Mouse (Mus musculus): ENCODE data around the gene Gm45711. TPM values are rescaled to one million over a fixed set of nuclear protein-coding genes. Genes with fewer than 3 reads are reported as not detected.

The Gm45711 gene
- polyA plus RNA-seq, 1 experiment from 2014 or later = not detected

Other genes starting within 250 kb of the Gm45711 start
- gene Cdh5, start 208.5 kb downstream of the Gm45711 start, polyA plus RNA-seq (2015; fragmentation: Nextera tagmentation; extraction: Ambion mirVana) = 38.1 and 42.2 TPM in 2 replicates
- 2.3 and 2.5 TPM in 2 replicates for gene Bean1, start 139.6 kb downstream of the Gm45711 start, polyA plus RNA-seq (2015; fragmentation: Nextera tagmentation; extraction: Ambion mirVana)
- 21.6 and 25.5 TPM in 2 replicates for gene Tk2, start 61.5 kb downstream of the Gm45711 start, polyA plus RNA-seq (2015; fragmentation: Nextera tagmentation; extraction: Ambion mirVana)
- 40.0 and 46.7 TPM in 2 replicates for gene Cklf, start 59.2 kb downstream of the Gm45711 start, polyA plus RNA-seq (2015; fragmentation: Nextera tagmentation; extraction: Ambion mirVana)
- not detected in 2 replicates for gene Cmtm2a, start 16.9 kb downstream of the Gm45711 start, polyA plus RNA-seq (2015; fragmentation: Nextera tagmentation; extraction: Ambion mirVana)
- not detected in 2 replicates for gene Cmtm1, start 64 bp upstream of the Gm45711 start, polyA plus RNA-seq (2015; fragmentation: Nextera tagmentation; extraction: Ambion mirVana)
- not detected in 2 replicates for gene Gm11020, start 11.5 kb upstream of the Gm45711 start, polyA plus RNA-seq (2015; fragmentation: Nextera tagmentation; extraction: Ambion mirVana)
- gene Cmtm2b, start 12.1 kb upstream of the Gm45711 start, polyA plus RNA-seq (2015; fragmentation: Nextera tagmentation; extraction: Ambion mirVana) = not detected in 2 replicates
- 172 and 174 TPM in 2 replicates for gene Cmtm3, start 29.3 kb upstream of the Gm45711 start, polyA plus RNA-seq (2015; fragmentation: Nextera tagmentation; extraction: Ambion mirVana)
- gene Cmtm4, start 85.7 kb upstream of the Gm45711 start, polyA plus RNA-seq (2015; fragmentation: Nextera tagmentation; extraction: Ambion mirVana) = 3.4 and 3.6 TPM in 2 replicates
- 59.0 and 62.7 TPM in 2 replicates for gene Dync1li2, start 133.0 kb upstream of the Gm45711 start, polyA plus RNA-seq (2015; fragmentation: Nextera tagmentation; extraction: Ambion mirVana)
- gene Terb1, start 199.8 kb upstream of the Gm45711 start, polyA plus RNA-seq (2015; fragmentation: Nextera tagmentation; extraction: Ambion mirVana) = 0.36 and 0.44 TPM in 2 replicates
- gene Nae1, start 224.6 kb upstream of the Gm45711 start, polyA plus RNA-seq (2015; fragmentation: Nextera tagmentation; extraction: Ambion mirVana) = 98.6 and 99.2 TPM in 2 replicates
- gene Car7, start 224.6 kb upstream of the Gm45711 start, polyA plus RNA-seq (2015; fragmentation: Nextera tagmentation; extraction: Ambion mirVana) = 2.4 and 3.3 TPM in 2 replicates